Mouse (Mus musculus): ENCODE data around the gene Paqr8. TPM values are rescaled to one million over a fixed set of nuclear protein-coding genes. Genes with fewer than 3 reads are reported as not detected.
"Not testable (repeated sequence)": the region's sequence is repeated elsewhere in the genome, so short reads cannot be mapped to it uniquely, and the experiment has no call there.

The Paqr8 gene
- polyA plus RNA-seq, 1 experiment = 79.4 TPM

DNA sequence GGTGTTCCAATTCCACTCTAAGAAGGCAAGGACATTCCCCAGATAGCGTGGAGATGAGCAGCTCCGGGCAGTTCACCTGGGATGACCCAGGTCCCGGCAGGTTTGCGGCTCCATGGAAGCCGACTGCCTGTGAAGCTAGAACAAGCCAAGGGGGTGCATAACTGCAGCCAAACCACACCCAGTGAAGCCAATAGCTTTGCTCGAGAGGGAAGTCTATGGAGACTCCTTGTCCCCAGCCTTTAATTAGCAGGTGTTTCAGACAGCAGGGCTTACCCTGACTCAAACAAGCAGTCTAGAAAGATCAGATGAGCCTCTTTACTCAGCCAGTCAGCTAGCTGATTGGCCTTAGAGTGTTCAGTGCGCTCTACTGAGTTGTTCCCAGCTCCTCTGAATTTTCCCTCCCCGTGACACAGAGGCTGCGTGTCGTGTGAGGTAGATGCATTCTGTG lies 30.7 kb downstream of the Paqr8 start:
- H3K27ac ChIP-seq (ENCODE audit: insufficient read depth, low read length) = no peak overlapping the region
- TF ChIP-seq POLR2A (IDR thresholded peaks at IDR 0.05; ENCODE audit: extremely low read depth, insufficient read depth, low read length) (no peak), CTCF (IDR thresholded peaks at IDR 0.05; ENCODE audit: extremely low read depth, insufficient read depth, low read length) (no peak)

DNA sequence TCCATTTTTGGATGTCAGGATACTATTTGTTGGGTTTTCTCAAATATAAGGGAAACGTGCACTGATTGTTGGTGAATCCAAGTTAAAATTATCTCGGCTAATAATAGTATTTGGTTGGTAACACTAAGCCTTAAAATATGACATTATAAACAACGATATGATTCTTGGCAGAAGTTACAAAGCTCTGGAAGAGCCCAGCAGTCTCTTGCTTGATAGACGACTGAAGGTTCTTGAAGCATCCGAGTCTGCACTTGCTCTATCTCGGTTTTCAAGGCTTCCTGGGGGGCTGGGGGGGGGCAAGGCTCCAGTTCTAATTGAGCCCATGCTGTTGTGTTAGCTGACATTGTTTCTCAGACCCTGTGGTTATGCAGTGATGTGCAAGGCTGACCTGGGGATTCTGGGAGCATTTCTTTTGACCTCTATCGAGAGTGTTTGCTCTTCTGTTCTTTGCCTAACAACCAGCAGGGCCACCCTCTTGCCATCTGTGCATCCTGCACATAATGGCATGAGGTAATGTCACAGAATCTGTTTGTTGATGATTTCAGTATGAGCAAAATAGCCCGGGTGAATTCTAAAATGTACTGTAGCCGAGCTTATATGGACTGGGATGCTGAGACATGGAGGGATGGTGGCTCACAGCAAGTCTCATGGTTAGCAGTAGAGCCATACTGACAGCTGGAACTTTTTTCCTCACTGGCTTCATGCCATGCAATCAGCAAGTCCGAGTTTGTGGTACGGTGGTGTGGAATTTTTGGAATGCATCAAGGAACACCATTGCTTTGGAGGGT lies 32.4 kb downstream of the Paqr8 start:
- no peak overlapping the region for H3K27ac ChIP-seq (ENCODE audit: insufficient read depth, low read length)
- H3K4me1 ChIP-seq (ENCODE audit: control insufficient read depth, insufficient read depth, low read length) = peaks cover 3% of the 10 kb centered on the region; the same call in 1 of the 2 replicates
- no peak overlapping the region for H3K4me3 ChIP-seq (ENCODE audit: insufficient read depth, low read length)
- TF ChIP-seq POLR2A (IDR thresholded peaks at IDR 0.05; ENCODE audit: extremely low read depth, insufficient read depth, low read length) (no peak), CTCF (IDR thresholded peaks at IDR 0.05; ENCODE audit: extremely low read depth, insufficient read depth, low read length) (no peak)

More for the DNA sequence above, 30.7 kb downstream of the Paqr8 start:
- Histone ChIP-seq H3K4me3 (ENCODE audit: insufficient read depth, low read length) (no peak overlapping the region), H3K4me1 (ENCODE audit: control insufficient read depth, insufficient read depth, low read length) (peaks cover 3% of the 10 kb centered on the region; the same call in 1 of the 2 replicates)

DNA sequence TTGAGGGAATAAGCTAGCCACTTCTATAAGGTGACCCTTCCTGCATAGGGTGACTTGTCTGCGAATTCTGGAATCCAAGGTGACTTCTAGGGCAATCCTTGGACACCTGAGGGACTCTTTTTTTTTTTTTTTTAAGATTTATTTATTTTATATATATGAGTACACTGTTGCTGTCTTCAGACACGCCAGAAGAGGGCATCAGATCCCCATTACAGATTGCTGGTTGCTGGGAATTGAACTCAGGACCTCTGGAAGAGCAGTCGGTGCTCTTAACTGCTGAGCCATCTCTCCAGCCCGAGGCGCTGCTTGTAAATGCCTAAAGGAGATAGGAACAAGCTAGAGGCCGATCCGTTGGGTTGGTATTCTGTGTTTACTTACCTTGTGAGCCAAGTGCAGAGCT lies 34.9 kb downstream of the Paqr8 start:
- H3K27ac ChIP-seq (ENCODE audit: insufficient read depth, low read length); H3K4me1 ChIP-seq (ENCODE audit: control insufficient read depth, insufficient read depth, low read length); H3K4me3 ChIP-seq (ENCODE audit: insufficient read depth, low read length): not testable (repeated sequence)

DNA sequence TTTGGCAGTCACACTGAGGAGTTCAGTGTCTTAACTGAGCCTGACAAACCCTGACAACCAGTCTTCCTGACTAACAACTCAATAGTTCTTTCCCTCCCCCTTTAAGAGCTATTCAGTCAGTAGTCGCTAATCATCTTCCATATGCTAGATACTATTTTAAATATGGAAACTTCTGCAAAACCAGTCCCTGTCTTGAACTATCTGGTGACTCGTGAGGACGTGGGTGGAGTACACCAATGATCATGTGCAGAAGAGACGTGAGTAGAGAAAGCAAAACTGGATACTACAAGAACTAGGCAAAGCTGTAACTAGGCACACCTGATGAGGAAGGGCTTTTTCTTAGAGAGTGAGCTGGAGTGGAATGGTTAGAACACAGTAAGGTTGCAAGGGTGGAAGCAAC lies 35.5 kb downstream of the Paqr8 start:
- Histone ChIP-seq H3K27ac (ENCODE audit: insufficient read depth, low read length) (no peak overlapping the region), H3K4me1 (ENCODE audit: control insufficient read depth, insufficient read depth, low read length) (peaks cover 3% of the 10 kb centered on the region; the same call in 1 of the 2 replicates), H3K4me3 (ENCODE audit: insufficient read depth, low read length) (no peak overlapping the region)
- TF ChIP-seq POLR2A (IDR thresholded peaks at IDR 0.05; ENCODE audit: extremely low read depth, insufficient read depth, low read length) (no peak), CTCF (IDR thresholded peaks at IDR 0.05; ENCODE audit: extremely low read depth, insufficient read depth, low read length) (no peak)

DNA sequence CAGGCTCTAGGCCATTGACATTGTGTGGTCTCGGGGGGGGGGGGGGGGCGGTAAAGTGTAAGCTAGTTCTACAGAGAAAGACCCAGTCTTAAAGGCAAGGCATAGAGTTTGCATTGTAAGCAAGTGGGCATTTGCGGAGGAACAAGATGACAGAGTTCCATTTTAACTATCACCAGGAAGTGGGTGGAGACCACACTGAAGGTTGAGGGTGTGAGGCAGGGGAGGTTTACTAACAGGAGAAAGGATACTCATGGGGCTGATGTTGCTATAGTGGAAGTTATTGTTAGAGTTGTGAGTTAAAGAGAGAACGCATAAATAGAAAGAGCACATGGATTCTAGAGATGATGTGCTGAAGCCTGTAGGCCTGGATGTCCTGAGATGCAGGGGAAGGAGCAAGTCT lies 36.0 kb downstream of the Paqr8 start:
- H3K4me3 ChIP-seq (ENCODE audit: insufficient read depth, low read length) = no peak overlapping the region
- H3K27ac ChIP-seq (ENCODE audit: insufficient read depth, low read length) = no peak overlapping the region
- TF ChIP-seq CTCF (IDR thresholded peaks at IDR 0.05; ENCODE audit: extremely low read depth, insufficient read depth, low read length) (no peak), POLR2A (IDR thresholded peaks at IDR 0.05; ENCODE audit: extremely low read depth, insufficient read depth, low read length) (no peak)

DNA sequence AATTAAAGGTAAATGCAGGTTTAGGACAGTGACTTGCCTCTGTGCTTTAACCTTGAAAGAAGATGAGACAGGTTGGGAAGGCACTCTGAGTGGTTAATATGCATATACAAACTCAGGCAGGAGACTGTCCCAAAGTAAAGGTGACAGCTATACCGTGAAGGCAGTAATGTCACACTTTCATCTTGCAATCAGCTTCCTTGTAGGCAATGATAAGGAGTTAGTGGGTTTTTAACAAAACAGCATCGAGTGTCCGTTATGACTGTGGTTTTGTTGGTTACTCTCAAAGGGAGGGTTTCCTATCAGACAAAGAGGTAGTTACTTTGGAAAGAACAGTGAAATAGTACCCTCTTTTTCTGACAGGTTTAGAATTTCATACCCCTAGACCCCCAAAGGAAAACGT lies 38.1 kb downstream of the Paqr8 start:
- H3K27ac ChIP-seq (ENCODE audit: insufficient read depth, low read length) = no peak overlapping the region
- H3K4me1 ChIP-seq (ENCODE audit: control insufficient read depth, insufficient read depth, low read length) = no peaks in the 10 kb centered on the region
- no peak overlapping the region for H3K4me3 ChIP-seq (ENCODE audit: insufficient read depth, low read length)
- TF ChIP-seq POLR2A (IDR thresholded peaks at IDR 0.05; ENCODE audit: extremely low read depth, insufficient read depth, low read length) = no peak
- no peak for TF ChIP-seq CTCF (IDR thresholded peaks at IDR 0.05; ENCODE audit: extremely low read depth, insufficient read depth, low read length)

More for the DNA sequence above, 36.0 kb downstream of the Paqr8 start:
- peaks cover under 1% of the 10 kb centered on the region; the same call in 1 of the 2 replicates for H3K4me1 ChIP-seq (ENCODE audit: control insufficient read depth, insufficient read depth, low read length)

DNA sequence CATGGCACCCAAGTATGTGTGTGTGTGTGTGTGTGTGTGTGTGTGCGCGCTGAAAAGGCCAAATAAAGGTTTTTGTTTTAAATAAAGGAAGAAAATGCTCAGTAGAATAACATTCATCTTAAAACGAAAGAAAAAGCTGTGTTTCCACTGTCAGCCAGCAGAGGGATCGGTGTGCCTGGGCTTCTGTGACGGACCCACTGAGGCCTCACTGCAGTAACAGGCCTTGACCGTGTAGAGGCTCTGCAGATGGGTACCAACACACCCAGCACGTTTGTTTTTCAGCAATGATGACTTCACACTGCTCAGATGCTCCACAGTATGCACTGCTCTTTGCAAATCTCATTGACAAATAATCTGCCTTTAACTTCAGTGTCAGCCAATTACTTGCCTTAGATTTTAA lies 43.1 kb downstream of the Paqr8 start:
- no peak for TF ChIP-seq POLR2A (IDR thresholded peaks at IDR 0.05; ENCODE audit: extremely low read depth, insufficient read depth, low read length)
- peak; percentile 78 for TF ChIP-seq CTCF (IDR thresholded peaks at IDR 0.05; ENCODE audit: extremely low read depth, insufficient read depth, low read length)
- no peak overlapping the region for H3K4me3 ChIP-seq (ENCODE audit: insufficient read depth, low read length)
- H3K4me1 ChIP-seq (ENCODE audit: control insufficient read depth, insufficient read depth, low read length) = no peaks in the 10 kb centered on the region
- H3K27ac ChIP-seq (ENCODE audit: insufficient read depth, low read length) = no peak overlapping the region

DNA sequence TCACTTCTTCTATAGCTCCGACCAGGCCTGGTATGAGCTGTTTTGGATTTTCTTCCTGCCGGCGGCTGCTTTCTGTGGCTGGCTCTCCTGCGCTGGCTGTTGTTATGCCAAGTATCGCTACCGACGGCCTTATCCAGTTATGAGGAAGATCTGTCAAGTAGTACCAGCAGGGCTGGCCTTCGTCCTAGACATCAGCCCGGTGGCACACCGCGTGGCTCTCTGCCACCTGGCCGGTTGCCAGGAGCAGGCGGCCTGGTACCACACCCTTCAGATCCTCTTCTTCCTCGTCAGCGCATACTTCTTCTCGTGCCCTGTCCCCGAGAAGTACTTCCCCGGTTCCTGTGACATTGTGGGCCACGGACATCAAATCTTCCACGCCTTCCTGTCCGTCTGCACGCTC lies 44.7 kb downstream of the Paqr8 start:
- Histone ChIP-seq H3K27ac (ENCODE audit: insufficient read depth, low read length) (no peak overlapping the region), H3K4me3 (ENCODE audit: insufficient read depth, low read length) (no peak overlapping the region), H3K4me1 (ENCODE audit: control insufficient read depth, insufficient read depth, low read length) (no peaks in the 10 kb centered on the region)
- TF ChIP-seq POLR2A (IDR thresholded peaks at IDR 0.05; ENCODE audit: extremely low read depth, insufficient read depth, low read length) (no peak), CTCF (IDR thresholded peaks at IDR 0.05; ENCODE audit: extremely low read depth, insufficient read depth, low read length) (no peak)

DNA sequence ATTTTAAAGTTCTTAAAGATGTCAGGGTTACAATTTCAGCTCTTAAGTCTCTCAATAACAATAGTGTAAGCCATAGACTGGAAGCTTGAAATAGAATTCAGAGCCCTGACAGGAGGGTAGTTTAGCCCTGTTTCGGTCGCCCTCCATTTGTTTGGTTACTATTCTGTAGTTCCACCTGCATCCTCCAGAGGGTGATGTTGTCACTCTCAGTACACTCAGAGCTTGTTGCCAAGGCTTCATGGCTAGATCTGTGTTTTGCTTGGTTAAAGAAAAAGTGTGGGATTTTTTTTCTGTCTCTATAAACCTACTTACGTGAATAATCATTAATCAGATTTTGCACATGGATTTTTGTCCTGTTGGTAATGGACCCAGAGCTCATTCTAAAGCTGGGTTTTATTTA lies 48.6 kb downstream of the Paqr8 start:
- H3K4me1 ChIP-seq (ENCODE audit: control insufficient read depth, insufficient read depth, low read length) = peaks cover 2% of the 10 kb centered on the region; the same call in 1 of the 2 replicates
- H3K27ac ChIP-seq (ENCODE audit: insufficient read depth, low read length) = no peak overlapping the region
- TF ChIP-seq POLR2A (IDR thresholded peaks at IDR 0.05; ENCODE audit: extremely low read depth, insufficient read depth, low read length) (no peak), CTCF (IDR thresholded peaks at IDR 0.05; ENCODE audit: extremely low read depth, insufficient read depth, low read length) (peak; percentile 90)
- no peak overlapping the region for H3K4me3 ChIP-seq (ENCODE audit: insufficient read depth, low read length)

DNA sequence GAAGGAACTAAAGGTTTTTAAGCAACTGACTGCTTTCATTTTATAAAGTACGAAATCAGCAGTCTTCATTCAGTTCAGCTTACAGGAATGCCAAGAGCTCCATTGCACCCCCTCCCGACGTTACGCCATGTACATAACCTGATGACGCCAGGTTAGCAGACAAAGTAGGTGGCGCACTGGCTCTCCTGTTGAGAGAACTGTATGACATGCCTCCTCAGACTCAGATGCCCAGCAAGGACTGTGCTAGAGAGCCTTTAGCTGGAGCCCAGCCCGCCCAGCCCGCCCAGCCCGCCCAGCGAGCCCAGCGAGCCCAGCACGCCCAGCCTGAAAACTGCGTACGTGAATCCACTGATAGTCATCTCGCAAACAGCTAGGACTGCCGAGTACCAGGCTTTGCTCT lies 49.7 kb downstream of the Paqr8 start:
- no peak overlapping the region for H3K4me3 ChIP-seq (ENCODE audit: insufficient read depth, low read length)
- TF ChIP-seq POLR2A (IDR thresholded peaks at IDR 0.05; ENCODE audit: extremely low read depth, insufficient read depth, low read length) (no peak), CTCF (IDR thresholded peaks at IDR 0.05; ENCODE audit: extremely low read depth, insufficient read depth, low read length) (no peak)
- H3K4me1 ChIP-seq (ENCODE audit: control insufficient read depth, insufficient read depth, low read length) = peaks cover 2% of the 10 kb centered on the region; the same call in 1 of the 2 replicates
- no peak overlapping the region for H3K27ac ChIP-seq (ENCODE audit: insufficient read depth, low read length)

Measured in cortical plate, adult 2 months (tissue).